Mouse (Mus musculus) adipose tissue, adult 10 weeks (tissue): ENCODE measurements around the gene Tfeb. TPM values are rescaled to one million over a fixed set of nuclear protein-coding genes. Genes with fewer than 3 reads are reported as not detected.

Source experiments
- polyA plus RNA-seq: library from polyadenylated mRNA; stranded (reverse); fragments of 350-450 nt; fragmentation: Illumina TruSeq; extraction: RNeasy Lipid Tissue Mini Kit (QIAGEN cat#74804); gene quantifications from one replicate; pipeline ENCODE4 v1.2.3, GENCODE M21; 2014; ENCODE audit warnings: low read depth, low replicate concordance

Tfeb gene
- 15.0 TPM for polyA plus RNA-seq

DNA sequence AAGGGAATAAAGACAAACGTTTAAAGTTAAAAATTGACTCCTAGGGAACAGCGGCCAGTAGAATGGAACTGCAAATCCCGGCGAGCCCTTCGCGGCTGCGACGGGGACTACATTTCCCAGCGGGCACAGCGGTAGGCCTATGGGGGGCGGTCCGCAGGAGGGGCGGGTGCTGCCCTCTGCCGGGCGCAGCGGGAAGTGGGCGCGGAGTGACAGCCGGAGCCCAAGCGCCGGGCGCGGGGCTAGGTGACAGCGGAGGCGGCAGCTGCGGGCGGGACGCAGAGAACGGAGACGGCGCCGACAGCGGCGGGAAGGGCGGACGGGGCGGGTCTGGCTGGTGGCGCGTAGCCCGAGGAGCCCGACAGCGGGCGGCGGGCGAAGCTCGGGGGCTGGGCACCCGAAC is at the start of gene Tfeb:
Gene Tfeb (plus strand): TSS at position 175 of the 400 bp plus-strand sequence.

DNA sequence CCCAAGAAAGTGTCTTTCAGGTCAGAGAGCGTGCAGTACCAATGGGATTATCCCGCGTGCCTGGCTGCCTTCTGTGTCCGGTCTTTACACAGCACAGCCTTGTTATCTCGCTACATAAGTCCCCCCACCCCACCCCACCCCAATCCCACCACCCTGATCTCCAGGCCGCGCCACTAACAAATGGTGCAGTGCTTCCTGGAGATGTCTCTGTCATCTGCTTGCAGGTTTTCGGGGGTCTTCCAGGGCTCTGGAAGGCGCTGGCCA is 48.6 kb upstream of the Tfeb start, which contains the start of gene Tomm6:
Gene Tomm6 (minus strand): TSS at position 43 of the 264 bp plus-strand sequence.

DNA sequence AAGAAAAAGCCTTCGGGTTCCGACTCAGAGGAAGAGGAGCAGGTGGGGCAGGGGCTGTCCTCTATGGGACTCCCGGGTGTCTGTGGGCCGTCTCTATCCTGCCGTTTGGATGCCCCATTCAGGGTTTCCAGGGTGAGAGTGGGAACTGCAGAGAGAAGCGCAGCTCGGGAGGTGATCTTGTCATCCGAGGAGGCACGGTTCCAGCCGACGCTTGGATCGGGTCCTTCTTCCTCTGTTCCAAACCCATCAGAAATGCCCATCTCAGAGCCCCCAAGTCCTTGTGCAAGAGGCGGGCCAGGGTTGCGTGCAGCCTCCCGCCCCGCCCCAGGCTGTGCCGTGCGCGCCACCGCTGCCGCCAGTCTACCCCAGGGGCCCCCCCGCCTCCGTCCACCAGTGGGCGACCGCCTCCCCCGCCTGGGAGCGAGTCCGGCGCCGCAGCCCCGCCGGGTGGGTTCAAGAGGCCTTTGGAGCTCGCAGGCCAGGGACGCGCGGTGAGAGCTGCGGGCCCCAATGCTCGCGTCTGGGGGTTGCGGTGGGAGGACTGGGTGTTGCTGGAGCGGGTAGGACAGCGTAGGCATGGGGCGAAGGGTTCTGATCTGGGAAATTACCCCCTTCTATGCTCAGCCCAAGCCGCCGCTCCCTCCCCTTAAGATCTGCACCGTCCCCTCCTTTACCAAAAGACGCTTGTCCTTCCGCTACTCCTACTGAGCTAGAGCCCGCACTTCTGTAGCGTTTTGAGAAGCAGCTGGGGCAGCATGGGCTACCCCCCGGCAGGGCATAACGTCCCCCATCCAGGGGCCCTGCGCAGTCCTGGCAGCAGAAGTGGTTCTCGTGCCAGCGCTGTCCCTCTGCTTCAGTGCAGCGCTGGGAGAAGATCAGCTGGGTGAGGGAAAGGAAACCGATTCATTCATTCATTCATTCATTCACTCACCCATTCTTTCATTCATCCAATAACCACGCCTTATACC is 47.9 kb upstream of the Tfeb start, which contains the start of gene Frs3:
Gene Frs3 (plus strand): TSS at position 423 of the 968 bp plus-strand sequence.

DNA sequence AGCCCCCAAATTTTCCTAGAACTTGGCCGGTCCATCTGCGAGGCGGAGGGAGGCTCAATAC is 42.6 kb upstream of the Tfeb start, which contains the start of gene Gm21981:
Gene Gm21981 (minus strand): TSS at position 14 of the 61 bp plus-strand sequence.

DNA sequence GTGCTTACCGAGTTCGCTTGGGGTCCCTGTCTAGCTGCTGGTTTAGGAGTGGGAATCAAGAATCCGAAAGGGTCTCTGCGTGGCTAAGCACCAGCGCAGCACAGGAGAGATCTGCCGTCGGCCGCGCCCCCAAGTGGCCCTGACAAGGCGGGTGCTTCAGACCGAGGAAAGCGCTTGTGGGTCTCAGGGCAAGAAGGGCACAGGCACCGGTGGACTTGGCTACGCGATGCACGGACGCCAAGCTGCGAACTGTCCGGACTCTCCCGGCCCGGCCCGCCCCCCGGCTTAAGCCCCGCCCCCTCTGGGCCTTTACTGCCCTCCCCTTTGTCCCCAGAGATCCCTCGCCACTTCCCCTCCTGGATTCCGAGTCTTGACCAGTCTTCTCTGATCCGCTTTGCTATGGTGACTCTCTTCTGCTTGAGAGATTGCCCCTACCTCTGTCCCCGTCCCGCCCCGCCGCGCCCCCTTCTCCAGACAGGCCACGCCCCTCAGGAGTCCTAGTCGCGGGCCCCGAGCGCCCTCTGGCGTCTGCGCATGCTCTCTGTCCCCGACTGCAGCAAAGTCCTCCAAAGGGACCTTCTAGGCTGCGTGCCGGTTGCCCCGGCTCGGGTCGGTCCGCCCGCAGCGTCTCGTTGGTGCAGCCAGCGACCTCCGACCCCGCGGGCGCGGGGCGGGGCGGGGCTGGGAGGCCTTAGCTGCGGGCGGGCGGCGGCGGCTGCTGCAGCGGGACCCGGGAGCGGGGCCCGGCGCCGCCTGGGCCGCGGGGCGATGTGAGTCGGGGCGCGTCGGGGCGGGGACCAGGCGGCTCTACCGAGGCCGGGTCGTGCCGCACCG is 42.1 kb upstream of the Tfeb start, which contains the start of gene Prickle4:
Gene Prickle4 (minus strand): TSS at position 234 of the 834 bp plus-strand sequence.

DNA sequence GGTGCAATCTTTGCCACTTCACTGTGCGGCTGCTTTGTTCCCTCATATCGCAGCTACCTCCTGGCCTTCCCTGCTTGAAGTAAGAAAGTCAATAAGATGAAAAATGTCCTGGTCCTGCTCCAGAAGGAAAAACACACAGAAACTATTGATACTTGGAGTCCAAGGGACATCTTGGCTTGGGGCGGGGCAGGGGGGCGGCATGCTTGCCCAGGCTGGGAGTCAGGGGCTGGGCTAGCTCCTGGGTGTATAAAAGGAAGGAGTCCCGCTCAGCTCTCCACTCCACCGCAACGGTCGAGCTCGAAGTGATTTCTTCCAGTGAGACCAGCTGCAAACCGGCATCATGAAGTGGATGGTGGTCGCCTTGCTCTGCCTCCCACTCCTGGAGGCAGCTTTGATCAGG is 10.3 kb upstream of the Tfeb start, which contains the start of gene Pgc:
Gene Pgc (plus strand): TSS at position 277 of the 400 bp plus-strand sequence.

DNA sequence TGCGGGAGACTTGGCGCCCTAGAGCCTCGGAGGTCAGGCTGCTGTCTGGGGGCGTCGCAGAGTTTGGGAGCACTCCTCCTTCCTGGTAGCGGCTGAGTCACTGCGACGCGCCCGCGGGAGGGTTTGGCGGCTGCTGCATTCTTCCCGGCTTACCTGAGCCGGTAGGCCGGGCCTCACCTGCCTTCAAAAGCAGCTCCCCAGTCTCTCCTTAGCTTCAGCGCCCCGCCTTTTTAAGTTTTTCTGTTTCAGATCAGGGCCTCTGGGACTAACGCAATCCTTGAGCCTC is 97.6 kb downstream of the Tfeb start, which contains the start of gene Mdfi:
Gene Mdfi (minus strand): TSS at position 210 of the 286 bp plus-strand sequence.

Other genes starting within 250 kb of the Tfeb start
- 18.3 TPM for gene Taf8, start 234.7 kb upstream of the Tfeb start, polyA plus RNA-seq
- 104 TPM for gene Ccnd3, start 232.0 kb upstream of the Tfeb start, polyA plus RNA-seq
- 6.9 TPM for gene Bysl, start 125.5 kb upstream of the Tfeb start, polyA plus RNA-seq
- 27.5 TPM for gene Med20, start 125.4 kb upstream of the Tfeb start, polyA plus RNA-seq
- 0.41 TPM for gene Gm20517, start 125.4 kb upstream of the Tfeb start, polyA plus RNA-seq
- gene Usp49, start 106.3 kb upstream of the Tfeb start, polyA plus RNA-seq, result 7.2 TPM
- 191 TPM for gene Tomm6, start 48.6 kb upstream of the Tfeb start, polyA plus RNA-seq
- 4.9 TPM for gene Frs3, start 48.0 kb upstream of the Tfeb start, polyA plus RNA-seq
- 1.2 TPM for gene Gm21981, start 42.6 kb upstream of the Tfeb start, polyA plus RNA-seq
- gene Prickle4, start 42.3 kb upstream of the Tfeb start, polyA plus RNA-seq, result 1.6 TPM
- gene Pgc, start 10.2 kb upstream of the Tfeb start, polyA plus RNA-seq, result not detected
- 4.5 TPM for gene Mdfi, start 97.7 kb downstream of the Tfeb start, polyA plus RNA-seq
- gene Foxp4, start 187.6 kb downstream of the Tfeb start, polyA plus RNA-seq, result 17.8 TPM